In genomic region chr11:55075602-55076001, GRCm38 (mm10) we compare ENCODE assay signal across 10 mouse cellular contexts. TPM values are rescaled to one million over a fixed set of nuclear protein-coding genes. Genes with fewer than 3 reads are reported as not detected.
DNase-seq lines count a peak whose midpoint lies in the region; ATAC-seq and TF ChIP-seq lines count a peak whose summit lies in the region.
"Had no signal": no experiment of that assay in that cellular context is flagged by ENCODE, and none has a peak within 500 bp of the region (broad histone marks: within the 10 kb centered on the region; RNA-seq: fewer than 3 reads in every experiment).

No protein-coding gene starts in this region.

- H3K4me3 ChIP-seq in limb, embryonic 14.5 days (replicated peaks; ENCODE audit: low read length) = no peak overlapping the region
- H3K4me3 ChIP-seq in limb, embryonic 10.5 days = no peak overlapping the region
- H3K4me3 ChIP-seq in heart, embryonic 10.5 days = no peak overlapping the region

- H3K9me3 ChIP-seq in limb, embryonic 14.5 days (ENCODE audit: control insufficient read depth, low read length) = no peaks in the 10 kb centered on the region
- no peaks in the 10 kb centered on the region for H3K9me3 ChIP-seq in limb, embryonic 10.5 days (replicated peaks)
- peaks cover 4% of the 10 kb centered on the region; the same call in 1 of the 2 replicates for H3K9me3 ChIP-seq in heart, embryonic 10.5 days

- H3K27me3 ChIP-seq in limb, embryonic 14.5 days (ENCODE audit: control insufficient read depth, insufficient read depth, low read length) = no peaks in the 10 kb centered on the region
- peaks cover 40% of the 10 kb centered on the region for H3K27me3 ChIP-seq in limb, embryonic 10.5 days (ENCODE audit: low read depth, poor library complexity, severe bottlenecking)
- H3K27me3 ChIP-seq in heart, embryonic 10.5 days (ENCODE audit: insufficient read depth, poor library complexity, severe bottlenecking) = no peaks in the 10 kb centered on the region

- peak; percentile 66 for DNase-seq in adrenal gland, postnatal 14 days
- DNase-seq in adrenal gland, adult 8-10 months = no peak
- DNase-seq in limb, embryonic 14.5 days (ENCODE audit: low spot score) = peak; percentile 27
- DNase-seq in limb, embryonic 10.5 days (ENCODE audit: low spot score) = no peak
- no peak for DNase-seq in heart, embryonic 10.5 days (ENCODE audit: low spot score)
- peak; percentile 39 for DNase-seq in lung, postnatal 14 days
- DNase-seq in left cerebral cortex, postnatal 14 days (ENCODE audit: low spot score in 2 of 2) = no peak
- DNase-seq in left cerebral cortex, adult 18-20 months (ENCODE audit: low spot score in 2 of 2) = no peak

- intact Hi-C loops in left cerebral cortex, postnatal 14 days (cut with DNase I) = no loop called here

- TF ChIP-seq POLR2A in limb, embryonic 14.5 days (IDR thresholded peaks at IDR 0.05; ENCODE audit: borderline replicate concordance, extremely low read depth, insufficient read depth, insufficient read length) = no peak

- no peak overlapping the region for H3K9ac ChIP-seq in limb, embryonic 14.5 days (ENCODE audit: low read depth, low read length, severe bottlenecking)

- no peaks in the 10 kb centered on the region for H3K36me3 ChIP-seq in limb, embryonic 14.5 days (ENCODE audit: control insufficient read depth, insufficient read depth, low read length)
- H3K36me3 ChIP-seq in limb, embryonic 10.5 days = no peaks in the 10 kb centered on the region
- H3K36me3 ChIP-seq in heart, embryonic 10.5 days = no peaks in the 10 kb centered on the region

- H3K4me2 ChIP-seq in limb, embryonic 14.5 days (replicated peaks; ENCODE audit: low read depth, low read length, severe bottlenecking) = no peak overlapping the region

- 43% methylated on average over 2 of the region's 2 CpGs for WGBS in limb, embryonic 14.5 days
- 88% methylated on average over 2 of the region's 2 CpGs for WGBS in limb, embryonic 10.5 days
- WGBS in heart, embryonic 10.5 days = 72% methylated on average over 2 of the region's 2 CpGs

- no peak for ATAC-seq in limb, embryonic 14.5 days (ENCODE audit: low FRiP score, low read depth)

- H3K27ac ChIP-seq in limb, embryonic 14.5 days (replicated peaks; ENCODE audit: low read depth, low read length) = no peak overlapping the region
- no peak overlapping the region for H3K27ac ChIP-seq in limb, embryonic 10.5 days
- H3K27ac ChIP-seq in heart, embryonic 10.5 days = peak overlapping the region; percentile 47; the same call in 1 of the 2 replicates
- H3K27ac ChIP-seq: kidney, postnatal 0 days had no signal

- peaks cover 6% of the 10 kb centered on the region; the same call in 1 of the 2 replicates for H3K4me1 ChIP-seq in limb, embryonic 14.5 days (ENCODE audit: control insufficient read depth, insufficient read depth, low read length)
- H3K4me1 ChIP-seq in limb, embryonic 10.5 days = peaks cover 22% of the 10 kb centered on the region
- peaks cover 48% of the 10 kb centered on the region for H3K4me1 ChIP-seq in heart, embryonic 10.5 days

RNA-seq across cellular contexts. Expression of gene Ccdc69, which starts 2.3 kb away (rescaled TPM):
- total RNA-seq in adrenal gland, postnatal 14 days (2021) = 8.3 and 12.2 TPM in 2 replicates
- 1 to 10 TPM; 3.9 to 7.5 (median 4.5) TPM for total RNA-seq in adrenal gland, adult 8-10 months (2022)
- polyA plus RNA-seq in limb, embryonic 14.5 days (2012; rRNA removed) = 1.2 and 1.6 TPM in 2 replicates
- 1.1 and 1.3 TPM in 2 replicates for polyA plus RNA-seq in limb, embryonic 14.5 days (2014; fragmentation: Nextera tagmentation; extraction: Ambion mirVana)
- 0.61 and 0.85 TPM in 2 replicates for polyA plus RNA-seq in limb, embryonic 10.5 days (2016; fragmentation: Nextera tagmentation; extraction: Ambion mirVana)
- polyA plus RNA-seq in heart, embryonic 10.5 days (2016; fragmentation: Nextera tagmentation; extraction: Ambion mirVana) = 10.4 and 17.5 TPM in 2 replicates
- under 1 TPM; 0.27 to 0.55 TPM for total RNA-seq in left cerebral cortex, postnatal 14 days (2021)
- total RNA-seq in left cerebral cortex, adult 18-20 months (2021) = under 1 TPM; 0.47 to 0.77 TPM
- polyA plus RNA-seq: neural tube, embryonic 14.5 days had no signal

RNA-seq across cellular contexts. Expression of gene Gm2a, which starts 22.3 kb away (rescaled TPM):
- total RNA-seq in adrenal gland, postnatal 14 days (2021) = 104 and 106 TPM in 2 replicates
- total RNA-seq in adrenal gland, adult 8-10 months (2022) = 100 to 1,000 TPM; 254 to 285 (median 274) TPM
- 12.2 and 14.6 TPM in 2 replicates for polyA plus RNA-seq in limb, embryonic 14.5 days (2012; rRNA removed)
- polyA plus RNA-seq in limb, embryonic 14.5 days (2014; fragmentation: Nextera tagmentation; extraction: Ambion mirVana) = 34.6 and 37.8 TPM in 2 replicates
- 4.5 and 7.2 TPM in 2 replicates for polyA plus RNA-seq in limb, embryonic 10.5 days (2016; fragmentation: Nextera tagmentation; extraction: Ambion mirVana)
- polyA plus RNA-seq in heart, embryonic 10.5 days (2016; fragmentation: Nextera tagmentation; extraction: Ambion mirVana) = 33.5 and 52.0 TPM in 2 replicates
- 10 to 100 TPM; 48.6 to 49.2 TPM for total RNA-seq in left cerebral cortex, postnatal 14 days (2021)
- 10 to 100 TPM; 29.1 to 30.7 TPM for total RNA-seq in left cerebral cortex, adult 18-20 months (2021)

RNA-seq across cellular contexts. Expression of gene Anxa6, which starts 42.4 kb away (rescaled TPM):
- total RNA-seq in adrenal gland, postnatal 14 days (2021) = 146 and 152 TPM in 2 replicates
- total RNA-seq in adrenal gland, adult 8-10 months (2022) = 100 to 1,000 TPM; 121 to 184 (median 133) TPM
- 272 and 281 TPM in 2 replicates for polyA plus RNA-seq in limb, embryonic 14.5 days (2012; rRNA removed)
- 390 and 395 TPM in 2 replicates for polyA plus RNA-seq in limb, embryonic 14.5 days (2014; fragmentation: Nextera tagmentation; extraction: Ambion mirVana)
- 53.5 and 69.1 TPM in 2 replicates for polyA plus RNA-seq in limb, embryonic 10.5 days (2016; fragmentation: Nextera tagmentation; extraction: Ambion mirVana)
- 255 and 342 TPM in 2 replicates for polyA plus RNA-seq in heart, embryonic 10.5 days (2016; fragmentation: Nextera tagmentation; extraction: Ambion mirVana)
- 10 to 100 TPM; 84.5 to 90.8 TPM for total RNA-seq in left cerebral cortex, postnatal 14 days (2021)
- 10 to 100 TPM; 86.6 to 97.2 TPM for total RNA-seq in left cerebral cortex, adult 18-20 months (2021)

Comparison
In these comparisons a context has a peak if more than half of its experiments do, and no peak if none do; other contexts are left out.
1. DNase-seq: peak in adrenal gland, postnatal 14 days (single experiment), limb, embryonic 14.5 days (single experiment) and lung, postnatal 14 days (single experiment); none in adrenal gland, adult 8-10 months (single experiment), limb, embryonic 10.5 days (single experiment), heart, embryonic 10.5 days (single experiment), left cerebral cortex, postnatal 14 days (0 of 2) and left cerebral cortex, adult 18-20 months (0 of 2).